Mouse (Mus musculus): ENCODE measurements around the gene Ccdc8. TPM values are rescaled to one million over a fixed set of nuclear protein-coding genes. Genes with fewer than 3 reads are reported as not detected.

The Ccdc8 gene
- polyA plus RNA-seq, 1 experiment from 2014 or later, result 15.7 TPM

GRCm38 (mm10) chr7:16994400-16994799 is 1.9 kb downstream of the Ccdc8 start:
- 3% methylated on average over 20 of the region's 20 CpGs for WGBS
- no peaks in the 10 kb centered on the region for H3K9me3 ChIP-seq (replicated peaks; ENCODE audit: low read length)
- no peak for ATAC-seq (replicated peaks; ENCODE audit: low FRiP score, low read depth)
- peaks cover 14% of the 10 kb centered on the region; the same call in 1 of the 2 replicates for H3K36me3 ChIP-seq (ENCODE audit: insufficient read depth, low read length)
- H3K9ac ChIP-seq (ENCODE audit: low read depth, low read length), result peak overlapping the region; percentile 78
- TF ChIP-seq CTCF (IDR thresholded peaks at IDR 0.05; ENCODE audit: low read depth), result no peak
- peak overlapping the region; percentile 70 for H3K4me3 ChIP-seq (replicated peaks; ENCODE audit: low read depth, low read length)
- peaks cover 48% of the 10 kb centered on the region for H3K4me1 ChIP-seq (replicated peaks; ENCODE audit: insufficient read depth, low read length)
- peak; percentile 39 for DNase-seq (ENCODE audit: low spot score)
- H3K27ac ChIP-seq, result peak overlapping the region; percentile 89
- H3K4me2 ChIP-seq (ENCODE audit: low read length), result peak overlapping the region; percentile 68
- no peaks in the 10 kb centered on the region for H3K27me3 ChIP-seq (ENCODE audit: insufficient read depth, low read length)

DNA sequence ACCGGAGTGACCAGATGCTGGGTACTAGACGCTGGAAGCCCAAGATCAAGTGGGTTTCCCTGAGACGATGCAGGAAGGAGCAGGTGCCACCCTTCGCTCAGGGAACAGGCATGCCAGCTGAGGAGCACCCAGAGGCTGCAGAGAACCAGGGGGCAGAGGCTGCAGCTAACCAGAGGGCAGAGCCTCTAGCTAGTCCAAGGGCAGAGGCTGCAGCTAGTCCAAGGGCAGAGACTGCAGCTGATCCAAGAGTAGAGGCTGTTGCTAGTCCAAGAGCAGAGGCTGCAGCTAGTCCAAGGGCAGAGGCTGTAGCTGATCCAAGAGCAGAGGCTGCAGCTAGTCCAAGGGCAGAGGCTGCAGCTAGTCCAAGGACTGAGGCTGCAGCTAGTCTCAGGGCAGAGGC is 2.8 kb downstream of the Ccdc8 start:
- DNase-seq (ENCODE audit: low spot score), result no peak
- Histone ChIP-seq H3K9me3 (replicated peaks; ENCODE audit: low read length) (no peaks in the 10 kb centered on the region), H3K4me2 (ENCODE audit: low read length) (peak overlapping the region; percentile 68), H3K4me1 (replicated peaks; ENCODE audit: insufficient read depth, low read length) (peaks cover 46% of the 10 kb centered on the region), H3K27me3 (ENCODE audit: insufficient read depth, low read length) (no peaks in the 10 kb centered on the region), H3K36me3 (ENCODE audit: insufficient read depth, low read length) (peaks cover 14% of the 10 kb centered on the region; the same call in 1 of the 2 replicates), H3K4me3 (replicated peaks; ENCODE audit: low read depth, low read length) (peak overlapping the region; percentile 70), H3K9ac (ENCODE audit: low read depth, low read length) (peak overlapping the region; percentile 78), H3K27ac (no peak overlapping the region)
- ATAC-seq (replicated peaks; ENCODE audit: low FRiP score, low read depth), result no peak
- TF ChIP-seq CTCF (IDR thresholded peaks at IDR 0.05; ENCODE audit: low read depth), result no peak
- WGBS, result 78% methylated on average over 4 of the region's 4 CpGs

GRCm38 (mm10) chr7:16999233-16999632 is 6.7 kb downstream of the Ccdc8 start:
- H3K4me1 ChIP-seq (replicated peaks; ENCODE audit: insufficient read depth, low read length), result peaks cover 26% of the 10 kb centered on the region
- no peak overlapping the region for H3K4me3 ChIP-seq (replicated peaks; ENCODE audit: low read depth, low read length)
- no peaks in the 10 kb centered on the region for H3K9me3 ChIP-seq (replicated peaks; ENCODE audit: low read length)
- H3K36me3 ChIP-seq (ENCODE audit: insufficient read depth, low read length), result peaks cover 23% of the 10 kb centered on the region
- ATAC-seq (replicated peaks; ENCODE audit: low FRiP score, low read depth) (no peak), DNase-seq (ENCODE audit: low spot score) (no peak)
- WGBS, result 66% methylated on average over 4 of the region's 4 CpGs
- no peak overlapping the region for H3K9ac ChIP-seq (ENCODE audit: low read depth, low read length)
- TF ChIP-seq CTCF (IDR thresholded peaks at IDR 0.05; ENCODE audit: low read depth), result no peak
- no peak overlapping the region for H3K27ac ChIP-seq
- H3K4me2 ChIP-seq (ENCODE audit: low read length), result no peak overlapping the region
- H3K27me3 ChIP-seq (ENCODE audit: insufficient read depth, low read length), result no peaks in the 10 kb centered on the region

- Histone ChIP-seq H3K9me3 (replicated peaks; ENCODE audit: low read length) (no peaks in the 10 kb centered on the region), H3K4me1 (replicated peaks; ENCODE audit: insufficient read depth, low read length) (peaks cover 23% of the 10 kb centered on the region), H3K4me3 (replicated peaks; ENCODE audit: low read depth, low read length) (no peak overlapping the region), H3K27me3 (ENCODE audit: insufficient read depth, low read length) (no peaks in the 10 kb centered on the region), H3K4me2 (ENCODE audit: low read length) (no peak overlapping the region), H3K9ac (ENCODE audit: low read depth, low read length) (no peak overlapping the region), H3K36me3 (ENCODE audit: insufficient read depth, low read length) (peaks cover 26% of the 10 kb centered on the region), H3K27ac (no peak overlapping the region)
- DNase-seq (ENCODE audit: low spot score) (peak; percentile 79), ATAC-seq (replicated peaks; ENCODE audit: low FRiP score, low read depth) (no peak)
- 29% methylated on average over 4 of the region's 4 CpGs for WGBS
- peak; percentile 97 for TF ChIP-seq CTCF (IDR thresholded peaks at IDR 0.05; ENCODE audit: low read depth)
Observed at GRCm38 (mm10) chr7:16999650-17000049, 7.1 kb downstream of the Ccdc8 start.

- H3K27me3 ChIP-seq (ENCODE audit: insufficient read depth, low read length), result no peaks in the 10 kb centered on the region
Observed at GRCm38 (mm10) chr7:17002375-17003195, 10.1 kb downstream of the Ccdc8 start.

GRCm38 (mm10) chr7:17003230-17003960 is 10.9 kb downstream of the Ccdc8 start:
- ATAC-seq (replicated peaks; ENCODE audit: low FRiP score, low read depth) (no peak; the same call in 1 of the 2 replicates), DNase-seq (ENCODE audit: low spot score) (peak; percentile 57)
- H3K36me3 ChIP-seq (ENCODE audit: insufficient read depth, low read length), result peaks cover 51% of the 10 kb centered on the region

More at GRCm38 (mm10) chr7:17002375-17003195, 10.1 kb downstream of the Ccdc8 start:
- ATAC-seq (replicated peaks; ENCODE audit: low FRiP score, low read depth) (peak; percentile 55), DNase-seq (ENCODE audit: low spot score) (peak; percentile 86)
- Histone ChIP-seq H3K9me3 (replicated peaks; ENCODE audit: low read length) (no peaks in the 10 kb centered on the region), H3K9ac (ENCODE audit: low read depth, low read length) (no peak overlapping the region), H3K4me3 (replicated peaks; ENCODE audit: low read depth, low read length) (no peak overlapping the region), H3K4me1 (replicated peaks; ENCODE audit: insufficient read depth, low read length) (0 out of 2 replicates have a peak, but pooled peaks cover 1% of the 10 kb centered on the region), H3K36me3 (ENCODE audit: insufficient read depth, low read length) (peaks cover 52% of the 10 kb centered on the region), H3K27ac (peak overlapping the region; percentile 37; the same call in 1 of the 2 replicates), H3K4me2 (ENCODE audit: low read length) (no peak overlapping the region)
- peak; percentile 92 for TF ChIP-seq CTCF (IDR thresholded peaks at IDR 0.05; ENCODE audit: low read depth)
- 14% methylated on average over 7 of the region's 7 CpGs for WGBS

More at GRCm38 (mm10) chr7:17003230-17003960, 10.9 kb downstream of the Ccdc8 start:
- Histone ChIP-seq H3K27ac (peak overlapping the region; percentile 47), H3K9ac (ENCODE audit: low read depth, low read length) (no peak overlapping the region), H3K4me3 (replicated peaks; ENCODE audit: low read depth, low read length) (no peak overlapping the region), H3K9me3 (replicated peaks; ENCODE audit: low read length) (no peaks in the 10 kb centered on the region), H3K4me1 (replicated peaks; ENCODE audit: insufficient read depth, low read length) (no peaks in the 10 kb centered on the region), H3K4me2 (ENCODE audit: low read length) (no peak overlapping the region), H3K27me3 (ENCODE audit: insufficient read depth, low read length) (no peaks in the 10 kb centered on the region)
- WGBS, result 68% methylated on average over 7 of the region's 7 CpGs
- TF ChIP-seq CTCF (IDR thresholded peaks at IDR 0.05; ENCODE audit: low read depth), result no peak
